Mouse (Mus musculus) heart, postnatal 0 days (tissue): ENCODE results near the gene Pkd1l3. TPM values are rescaled to one million over a fixed set of nuclear protein-coding genes. Genes with fewer than 3 reads are reported as not detected.
A peak's percentile ranks its signal among the peaks of the same experiment; 100 is the strongest.

ENCODE experiments used
- ATAC-seq: fragments of 200-750 bp; cut with Nextera tagmentation; 2 replicates; pipeline ENCODE4 v1.8.0; 2017; ENCODE audit warnings: low read depth, moderate number of reproducible peaks, moderate library complexity; ENCODE audit not compliant: insufficient read depth
- DNase-seq: peaks from one replicate; pipeline ENCODE4 v3.0.0-alpha.2; 2016; ENCODE audit warnings: low spot score
- H3K27ac ChIP-seq: fragments of 300-500 bp; sonication (generic); 2 replicates; pipeline ENCODE4 v1.5.1; 2014; ENCODE audit warnings: low read depth, mild to moderate bottlenecking
- H3K27me3 ChIP-seq: fragments of 300-500 bp; sonication (generic); 2 replicates; pipeline ENCODE4 v1.6.1; 2014; ENCODE audit warnings: low read length, mixed read lengths; ENCODE audit not compliant: control insufficient read depth, insufficient read depth
- H3K36me3 ChIP-seq: fragments of 300-500 bp; sonication (generic); replicated peaks from 2 replicates; pipeline ENCODE4 v1.6.1; 2014; ENCODE audit warnings: low read length, mixed read lengths; ENCODE audit not compliant: control insufficient read depth, insufficient read depth
- H3K4me1 ChIP-seq: fragments of 300-500 bp; sonication (generic); 2 replicates; pipeline ENCODE4 v1.6.1; 2014; ENCODE audit warnings: antibody characterized with exemption; ENCODE audit not compliant: control insufficient read depth, insufficient read depth
- H3K4me2 ChIP-seq: fragments of 300-500 bp; sonication (generic); 2 replicates; pipeline ENCODE4 v1.6.1; 2014; ENCODE audit warnings: low read depth, mild to moderate bottlenecking, low read length, moderate library complexity
- H3K4me3 ChIP-seq: fragments of 300-500 bp; sonication (generic); 2 replicates; pipeline ENCODE4 v1.5.1; 2014; ENCODE audit warnings: low read depth, low read length
- H3K9ac ChIP-seq: fragments of 300-500 bp; sonication (generic); replicated peaks from 2 replicates; pipeline ENCODE4 v1.6.1; 2014; ENCODE audit warnings: low read depth, low read length, mixed read lengths
- H3K9me3 ChIP-seq: fragments of 300-500 bp; sonication (generic); replicated peaks from 2 replicates; pipeline ENCODE4 v1.6.1; 2016; ENCODE audit warnings: low read length; ENCODE audit not compliant: control insufficient read depth
- CTCF ChIP-seq: IDR thresholded peaks from 2 replicates; pipeline ENCODE4 v1.5.1; 2016; ENCODE audit warnings: antibody characterized with exemption, control low read depth, low read depth
- EP300 ChIP-seq: IDR thresholded peaks from 2 replicates; pipeline ENCODE4 v1.6.1; 2016; ENCODE audit warnings: antibody characterized with exemption, low read depth
- WGBS: fragments of 180-500 bp; shearing (Covaris S2); extraction: QIAGEN DNeasy Blood & Tissue Kit; methylation state at CpG from one replicate; pipeline ENCODE4 v1.1.7; 2014; 5-methylcytosine and 5-hydroxymethylcytosine counted together
- polyA plus RNA-seq: library from polyadenylated mRNA; unstranded; fragments of >200 nt; fragmentation: Nextera tagmentation; extraction: Ambion mirVana; gene quantifications from 2 replicates; pipeline ENCODE4 v1.2.1, GENCODE M21; 2015
- total RNA-seq: library from RNA; depleted of rRNA; stranded (reverse); fragments of >200 nt; gene quantifications from 2 replicates; pipeline ENCODE4 v1.2.3, GENCODE M21; 2014; ENCODE audit warnings: low replicate concordance; rRNA removed

Pkd1l3 gene
- total RNA-seq: 0.15 TPM in 1 of 2 replicates, not detected in the other
- 0.01 TPM in 1 of 2 replicates, not detected in the other for polyA plus RNA-seq

- H3K9ac ChIP-seq: no peak within 1 kb of the TSS
- ATAC-seq (no peak), DNase-seq (no peak)
- H3K4me2 ChIP-seq: peak within 1 kb of the TSS; percentile 54
- H3K9me3 ChIP-seq: no peaks in the 10 kb centered on the region
- WGBS: 38% methylated on average over 27 of the region's 27 CpGs
- H3K4me1 ChIP-seq: no peaks in the 10 kb centered on the region
- peak within 1 kb of the TSS; percentile 27 for H3K4me3 ChIP-seq
- no peaks in the 10 kb centered on the region for H3K36me3 ChIP-seq
- H3K27me3 ChIP-seq: no peaks in the 10 kb centered on the region
- no peak for TF ChIP-seq CTCF
- TF ChIP-seq EP300: no peak
- H3K27ac ChIP-seq: no peak within 1 kb of the TSS
Measured at GRCm38 (mm10) chr8:109614243-109615210, at the start of gene Pkd1l3. Gene Pkd1l3 (plus strand): TSS chr8:109614517.

- H3K36me3 ChIP-seq: peaks cover 40% of the 10 kb centered on the region
- DNase-seq (no peak), ATAC-seq (no peak)
- H3K4me1 ChIP-seq: peaks cover 13% of the 10 kb centered on the region
- H3K4me3 ChIP-seq: peak overlapping the region; percentile 93
- no peaks in the 10 kb centered on the region for H3K9me3 ChIP-seq
- H3K4me2 ChIP-seq: peak overlapping the region; percentile 88
- H3K9ac ChIP-seq: peak overlapping the region; percentile 98
- H3K27me3 ChIP-seq: no peaks in the 10 kb centered on the region
- peak overlapping the region; percentile 99 for H3K27ac ChIP-seq
- 4% methylated on average over 10 of the region's 10 CpGs for WGBS
- TF ChIP-seq CTCF: no peak
- no peak for TF ChIP-seq EP300
Measured at GRCm38 (mm10) chr8:109564766-109565165, 49.6 kb upstream of the Pkd1l3 start.

- DNase-seq: peak; percentile 99
- WGBS: under 1% methylated on average over 52 of the region's 52 CpGs
- Histone ChIP-seq H3K4me1 (peaks cover 13% of the 10 kb centered on the region), H3K4me3 (peak within 1 kb of the TSS; percentile 93), H3K27me3 (no peaks in the 10 kb centered on the region), H3K9me3 (no peaks in the 10 kb centered on the region), H3K4me2 (peak within 1 kb of the TSS; percentile 88), H3K27ac (peak within 1 kb of the TSS; percentile 99), H3K36me3 (peaks cover 40% of the 10 kb centered on the region), H3K9ac (peak within 1 kb of the TSS; percentile 98)
- ATAC-seq: peak; percentile 100
- TF ChIP-seq CTCF (no peak), EP300 (peak; percentile 76)
Measured at GRCm38 (mm10) chr8:109565498-109566333, 48.6 kb upstream of the Pkd1l3 start, which contains the start of the genes Dhx38 and Txnl4b. Gene Dhx38 (minus strand): TSS chr8:109565861. Gene Txnl4b (plus strand): TSS chr8:109565892.

GRCm38 (mm10) chr8:109571139-109571538, 43.2 kb upstream of the Pkd1l3 start:
- WGBS: 83% methylated on average over 12 of the region's 12 CpGs
- peaks cover 6% of the 10 kb centered on the region for H3K4me1 ChIP-seq
- TF ChIP-seq CTCF (no peak), EP300 (no peak)
- peaks cover 31% of the 10 kb centered on the region for H3K36me3 ChIP-seq
- H3K27me3 ChIP-seq: no peaks in the 10 kb centered on the region
- no peak overlapping the region for H3K4me2 ChIP-seq
- no peak overlapping the region for H3K9ac ChIP-seq
- no peak for ATAC-seq
- no peak overlapping the region for H3K4me3 ChIP-seq
- no peaks in the 10 kb centered on the region for H3K9me3 ChIP-seq
- no peak overlapping the region for H3K27ac ChIP-seq
- DNase-seq: no peak

- Histone ChIP-seq H3K27me3 (no peaks in the 10 kb centered on the region), H3K9ac (no peak overlapping the region), H3K27ac (no peak overlapping the region), H3K4me1 (no peaks in the 10 kb centered on the region), H3K4me3 (no peak overlapping the region), H3K36me3 (peaks cover 10% of the 10 kb centered on the region), H3K4me2 (no peak overlapping the region), H3K9me3 (no peaks in the 10 kb centered on the region)
- DNase-seq: no peak
- TF ChIP-seq CTCF: no peak
- no peak for ATAC-seq
- 77% methylated on average over 4 of the region's 4 CpGs for WGBS
Measured at GRCm38 (mm10) chr8:109576311-109576710, 38.0 kb upstream of the Pkd1l3 start.
